Mouse (Mus musculus) CH12F3 (cell line): ENCODE data around the gene Frmpd1.

ENCODE experiments used
- in situ Hi-C: fragments of 300-500 bp; cut with MboI; formaldehyde crosslinking; loops from 2 replicates; pipeline ENCODE4 v1.14.3; 2020; ENCODE audit warnings: low sequenced_read_pairs

The Frmpd1 gene

GRCm38 (mm10) chr4:45230263-45230662 lies 45.6 kb downstream of the Frmpd1 start:
- in situ Hi-C loops: no loop called here

GRCm38 (mm10) chr4:45238260-45238659 lies 53.6 kb downstream of the Frmpd1 start:
- in situ Hi-C loops: no loop called here

GRCm38 (mm10) chr4:45241330-45241729 lies 56.7 kb downstream of the Frmpd1 start:
- in situ Hi-C loops: no loop called here

GRCm38 (mm10) chr4:45242163-45242562 lies 57.5 kb downstream of the Frmpd1 start:
- in situ Hi-C loops: no loop called here

GRCm38 (mm10) chr4:45243211-45243902 lies 58.7 kb downstream of the Frmpd1 start:
- in situ Hi-C loops: no loop called here

- in situ Hi-C loops: no loop called here
Measured at GRCm38 (mm10) chr4:45251265-45251664, 66.6 kb downstream of the Frmpd1 start.

- in situ Hi-C loops: no loop called here
Measured at GRCm38 (mm10) chr4:45252861-45253262, 68.2 kb downstream of the Frmpd1 start.

GRCm38 (mm10) chr4:45253839-45254601 lies 69.3 kb downstream of the Frmpd1 start:
- in situ Hi-C loops: no loop called here

GRCm38 (mm10) chr4:45259232-45259832 lies 74.7 kb downstream of the Frmpd1 start:
- in situ Hi-C loops: no loop called here

GRCm38 (mm10) chr4:45261551-45261950 lies 76.9 kb downstream of the Frmpd1 start:
- in situ Hi-C loops: no loop called here

- in situ Hi-C loops: no loop called here
Measured at GRCm38 (mm10) chr4:45267883-45268282, 83.2 kb downstream of the Frmpd1 start.

- in situ Hi-C loops: no loop called here
Measured at GRCm38 (mm10) chr4:45271041-45271452, 86.4 kb downstream of the Frmpd1 start.

GRCm38 (mm10) chr4:45275770-45276169 lies 91.1 kb downstream of the Frmpd1 start:
- in situ Hi-C loops: loop anchor here (25.0 kb wide), 1 partner anchor 263 kb away; the partner anchor contains the start of genes Polr1e and Zbtb5

GRCm38 (mm10) chr4:45279292-45279691 lies 94.6 kb downstream of the Frmpd1 start:
- in situ Hi-C loops: loop anchor here (25.0 kb wide), 1 partner anchor 267 kb away; the partner anchor contains the start of genes Polr1e and Zbtb5

- in situ Hi-C loops: loop anchor here (10.0 to 25.0 kb wide), 2 partner anchors 175 to 268 kb away; partner anchors contain the start of genes Polr1e, Tomm5 and Zbtb5
Measured at GRCm38 (mm10) chr4:45279981-45280548, 95.4 kb downstream of the Frmpd1 start.

GRCm38 (mm10) chr4:45286318-45286717 lies 101.6 kb downstream of the Frmpd1 start:
- in situ Hi-C loops: loop anchor here (10.0 to 25.0 kb wide), 2 partner anchors 182 to 274 kb away; partner anchors contain the start of genes Polr1e, Tomm5 and Zbtb5

GRCm38 (mm10) chr4:45287906-45288305 lies 103.2 kb downstream of the Frmpd1 start:
- in situ Hi-C loops: loop anchor here (10.0 to 25.0 kb wide), 2 partner anchors 183 to 276 kb away; partner anchors contain the start of genes Polr1e, Tomm5 and Zbtb5

GRCm38 (mm10) chr4:45296662-45297564 lies 112.2 kb downstream of the Frmpd1 start, which contains the start of gene Trmt10b:
TSS of gene Trmt10b (plus strand) at chr4:45297127.
- in situ Hi-C loops: loop anchor here (25.0 kb wide), 1 partner anchor 285 kb away; the partner anchor contains the start of genes Polr1e and Zbtb5

- in situ Hi-C loops: no loop called here
Measured at GRCm38 (mm10) chr4:45305536-45305935, 120.9 kb downstream of the Frmpd1 start.

GRCm38 (mm10) chr4:45308046-45308445 lies 123.4 kb downstream of the Frmpd1 start:
- in situ Hi-C loops: no loop called here
